Comparison of ENCODE assay signal across 14 mouse cellular contexts in the genomic region with DNA sequence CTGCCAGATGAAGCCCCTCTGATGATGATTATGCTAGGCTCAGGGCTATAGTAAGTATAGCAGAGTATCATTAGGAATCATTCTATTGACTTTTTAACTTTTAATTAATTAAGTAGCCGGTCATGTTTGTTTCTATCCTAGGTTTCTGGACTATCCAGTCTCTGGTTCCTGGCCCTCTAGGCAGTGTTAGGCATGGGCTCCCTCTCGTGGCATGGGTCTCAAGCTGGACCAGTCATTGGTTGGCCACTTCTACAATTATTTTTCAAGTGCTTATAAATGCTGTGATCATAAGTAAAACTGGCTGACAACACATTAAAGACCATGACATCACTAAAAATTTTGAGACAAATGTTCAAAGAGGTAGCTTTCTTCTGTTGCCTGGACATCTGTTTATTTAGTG. TPM values are rescaled to one million over a fixed set of nuclear protein-coding genes. Genes with fewer than 3 reads are reported as not detected.
DNase-seq lines count a peak whose midpoint lies in the region; ATAC-seq and TF ChIP-seq lines count a peak whose summit lies in the region.
"Had no signal": no experiment of that assay in that cellular context is flagged by ENCODE, and none has a peak within 500 bp of the region (broad histone marks: within the 10 kb centered on the region; RNA-seq: fewer than 3 reads in every experiment).

No protein-coding gene starts in this region.

- no peak overlapping the region for H3K4me2 ChIP-seq in midbrain, postnatal 0 days (ENCODE audit: low read depth, low read length, poor library complexity, severe bottlenecking)
- no peak overlapping the region for H3K4me2 ChIP-seq in midbrain, embryonic 15.5 days
- no peak overlapping the region for H3K4me2 ChIP-seq in stomach, postnatal 0 days (replicated peaks; ENCODE audit: low read depth)
- H3K4me2 ChIP-seq: embryonic facial prominence, embryonic 15.5 days had no signal

- H3K4me1 ChIP-seq in midbrain, postnatal 0 days (ENCODE audit: insufficient read depth, low read length) = no peaks in the 10 kb centered on the region
- peaks cover 15% of the 10 kb centered on the region for H3K4me1 ChIP-seq in midbrain, embryonic 15.5 days
- no peaks in the 10 kb centered on the region for H3K4me1 ChIP-seq in stomach, postnatal 0 days (replicated peaks; ENCODE audit: control insufficient read depth, insufficient read depth)

- H3K9me3 ChIP-seq in midbrain, postnatal 0 days (ENCODE audit: low read length) = no peaks in the 10 kb centered on the region
- no peaks in the 10 kb centered on the region for H3K9me3 ChIP-seq in midbrain, embryonic 15.5 days
- no peaks in the 10 kb centered on the region for H3K9me3 ChIP-seq in stomach, postnatal 0 days (ENCODE audit: control insufficient read depth, low read length)
- H3K9me3 ChIP-seq: embryonic facial prominence, embryonic 15.5 days; hindbrain, embryonic 10.5 days had no signal

- peak; percentile 46 for DNase-seq in cerebellum, postnatal 36 days
- DNase-seq in cerebellum, adult 9-11 months = no peak
- DNase-seq in kidney, postnatal 10 days = peak; percentile 42
- no peak for DNase-seq in kidney, adult 11 months
- DNase-seq in midbrain, postnatal 0 days (ENCODE audit: low spot score) = no peak
- DNase-seq in stomach, postnatal 0 days (ENCODE audit: low spot score) = no peak
- DNase-seq in spleen, postnatal 36 days (ENCODE audit: low spot score in 2 of 2) = no peak
- DNase-seq: adrenal gland, postnatal 14 days; thymus, postnatal 36 days had no signal

- peak; percentile 44 for TF ChIP-seq CTCF in midbrain, postnatal 0 days (IDR thresholded peaks at IDR 0.05)
- peak; percentile 69 for TF ChIP-seq CTCF in stomach, postnatal 0 days (IDR thresholded peaks at IDR 0.05; ENCODE audit: low read depth)

- ATAC-seq in midbrain, postnatal 0 days (ENCODE audit: low FRiP score) = no peak
- no peak for ATAC-seq in midbrain, embryonic 15.5 days (replicated peaks)
- no peak for ATAC-seq in stomach, postnatal 0 days (ENCODE audit: low FRiP score, low TSS enrichment)

- H3K27ac ChIP-seq in midbrain, postnatal 0 days (ENCODE audit: low read depth, low read length) = no peak overlapping the region
- H3K27ac ChIP-seq in midbrain, embryonic 15.5 days = no peak overlapping the region
- H3K27ac ChIP-seq in stomach, postnatal 0 days (replicated peaks) = no peak overlapping the region
- H3K27ac ChIP-seq: embryonic facial prominence, embryonic 15.5 days; hindbrain, embryonic 10.5 days; macrophage had no signal

- no peaks in the 10 kb centered on the region for H3K36me3 ChIP-seq in midbrain, postnatal 0 days (ENCODE audit: insufficient read depth, low read length)
- no peaks in the 10 kb centered on the region for H3K36me3 ChIP-seq in midbrain, embryonic 15.5 days (replicated peaks)
- no peaks in the 10 kb centered on the region for H3K36me3 ChIP-seq in stomach, postnatal 0 days (ENCODE audit: control insufficient read depth, insufficient read depth, low read length)
- H3K36me3 ChIP-seq: embryonic facial prominence, embryonic 15.5 days; hindbrain, embryonic 10.5 days had no signal

- no peak overlapping the region for H3K4me3 ChIP-seq in midbrain, postnatal 0 days (ENCODE audit: low read depth, low read length)
- H3K4me3 ChIP-seq in midbrain, embryonic 15.5 days = no peak overlapping the region
- H3K4me3 ChIP-seq in stomach, postnatal 0 days (ENCODE audit: low read depth, low read length) = no peak overlapping the region
- H3K4me3 ChIP-seq: embryonic facial prominence, embryonic 15.5 days; hindbrain, embryonic 10.5 days had no signal

- no peak overlapping the region for H3K9ac ChIP-seq in midbrain, postnatal 0 days (replicated peaks; ENCODE audit: low read length, poor library complexity, severe bottlenecking)
- H3K9ac ChIP-seq in midbrain, embryonic 15.5 days = no peak overlapping the region
- no peak overlapping the region for H3K9ac ChIP-seq in stomach, postnatal 0 days (ENCODE audit: low read length)

- no peak for TF ChIP-seq EP300 in stomach, postnatal 0 days (optimal IDR thresholded peaks at IDR 0.05)

- no peaks in the 10 kb centered on the region for H3K27me3 ChIP-seq in midbrain, postnatal 0 days (ENCODE audit: insufficient read depth, low read length)
- no peaks in the 10 kb centered on the region for H3K27me3 ChIP-seq in midbrain, embryonic 15.5 days (replicated peaks)
- H3K27me3 ChIP-seq in stomach, postnatal 0 days (ENCODE audit: control insufficient read depth, insufficient read depth, low read length) = no peaks in the 10 kb centered on the region
- H3K27me3 ChIP-seq: embryonic facial prominence, embryonic 15.5 days had no signal

- 68% methylated on average over 2 of the region's 2 CpGs for WGBS in midbrain, postnatal 0 days
- WGBS in midbrain, embryonic 15.5 days = 64% methylated on average over 2 of the region's 2 CpGs
- WGBS in stomach, postnatal 0 days = 51% methylated on average over 2 of the region's 2 CpGs

RNA-seq across cellular contexts. Expression of a gene that starts 3.4 kb away (rescaled TPM):
- total RNA-seq in midbrain, postnatal 0 days (2014; rRNA removed) = 31.4 and 55.2 TPM in 2 replicates
- 48.5 and 52.3 TPM in 2 replicates for polyA plus RNA-seq in midbrain, postnatal 0 days (2015; fragmentation: Nextera tagmentation; extraction: Ambion mirVana)
- polyA plus RNA-seq in midbrain, embryonic 15.5 days (2015; fragmentation: Nextera tagmentation; extraction: Ambion mirVana) = 72.2 and 74.0 TPM in 2 replicates
- polyA plus RNA-seq in stomach, postnatal 0 days (2015; fragmentation: Nextera tagmentation; extraction: Ambion mirVana) = 44.2 and 45.8 TPM in 2 replicates

RNA-seq across cellular contexts. Expression of a gene that starts 25.9 kb away (rescaled TPM):
- total RNA-seq in midbrain, postnatal 0 days (2014; rRNA removed) = 1.6 and 2.0 TPM in 2 replicates
- polyA plus RNA-seq in midbrain, postnatal 0 days (2015; fragmentation: Nextera tagmentation; extraction: Ambion mirVana) = 1.6 and 1.8 TPM in 2 replicates
- 2.2 and 2.6 TPM in 2 replicates for polyA plus RNA-seq in midbrain, embryonic 15.5 days (2015; fragmentation: Nextera tagmentation; extraction: Ambion mirVana)
- 2,872 and 3,802 TPM in 2 replicates for polyA plus RNA-seq in stomach, postnatal 0 days (2015; fragmentation: Nextera tagmentation; extraction: Ambion mirVana)
- total RNA-seq: granulocyte monocyte progenitor cell, adult 5-6 weeks had no signal
- polyA plus RNA-seq: macrophage had no signal

RNA-seq across cellular contexts. Expression of a gene that starts 51.3 kb away (rescaled TPM):
- 32.0 and 38.3 TPM in 2 replicates for total RNA-seq in midbrain, postnatal 0 days (2014; rRNA removed)
- polyA plus RNA-seq in midbrain, postnatal 0 days (2015; fragmentation: Nextera tagmentation; extraction: Ambion mirVana) = 45.3 and 48.5 TPM in 2 replicates
- polyA plus RNA-seq in midbrain, embryonic 15.5 days (2015; fragmentation: Nextera tagmentation; extraction: Ambion mirVana) = 60.9 and 76.8 TPM in 2 replicates
- 21.4 and 22.7 TPM in 2 replicates for polyA plus RNA-seq in stomach, postnatal 0 days (2015; fragmentation: Nextera tagmentation; extraction: Ambion mirVana)

Comparison
In these comparisons a context has a peak if more than half of its experiments do, and no peak if none do; other contexts are left out.
1. DNase-seq: peak in cerebellum, postnatal 36 days (2 of 2) and kidney, postnatal 10 days (single experiment); none in cerebellum, adult 9-11 months (single experiment), kidney, adult 11 months (single experiment), midbrain, postnatal 0 days (single experiment), stomach, postnatal 0 days (single experiment) and spleen, postnatal 36 days (0 of 2).
2. RNA of a gene that starts 25.9 kb away (polyA plus RNA-seq): 2,872 to 3,802 TPM in stomach, postnatal 0 days; 2.2 to 2.6 TPM in midbrain, embryonic 15.5 days and 1.6 to 1.8 TPM in midbrain, postnatal 0 days; every median in the first group is over 100 times any median in the second.